Mouse (Mus musculus): ENCODE results near the gene Man1a2. TPM values are rescaled to one million over a fixed set of nuclear protein-coding genes. Genes with fewer than 3 reads are reported as not detected.

Man1a2 gene
- polyA plus RNA-seq, 1 experiment from 2014 or later, result 30.7 TPM

DNA sequence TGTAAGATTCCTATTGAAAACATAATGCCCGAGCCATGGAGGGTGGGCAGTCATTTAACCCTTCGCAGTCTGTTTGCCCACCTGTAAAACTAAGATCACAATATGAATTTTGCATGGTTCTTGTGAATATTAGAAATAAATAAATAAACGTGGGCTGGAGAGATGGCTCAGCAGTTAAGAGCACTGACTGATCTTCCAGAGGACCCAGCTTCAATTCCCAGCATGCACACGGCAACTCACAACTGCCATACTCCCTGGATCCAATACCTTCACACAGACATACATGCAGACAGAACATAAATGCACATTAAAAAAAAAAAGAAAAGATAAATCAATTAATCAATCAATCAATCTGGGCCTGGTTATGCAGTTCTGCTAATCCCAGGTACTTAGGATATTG lies 30.1 kb upstream of the Man1a2 start:
- no peak overlapping the region for H3K4me3 ChIP-seq (ENCODE audit: low read depth, low read length)
- no peak overlapping the region for H3K27ac ChIP-seq (ENCODE audit: low read length)
- H3K9me3 ChIP-seq (replicated peaks; ENCODE audit: control insufficient read depth, low read length, poor library complexity, severe bottlenecking), result no peaks in the 10 kb centered on the region
- 82% methylated on average over 4 of the region's 4 CpGs for WGBS
- no peak for ATAC-seq
- no peak overlapping the region for H3K9ac ChIP-seq (ENCODE audit: low read depth, low read length)
- no peaks in the 10 kb centered on the region for H3K27me3 ChIP-seq (ENCODE audit: control insufficient read depth, insufficient read depth, low read depth, low read length)
- H3K36me3 ChIP-seq (ENCODE audit: control insufficient read depth, insufficient read depth, low read length), result no peaks in the 10 kb centered on the region
- no peaks in the 10 kb centered on the region for H3K4me1 ChIP-seq (ENCODE audit: control insufficient read depth, insufficient read depth, low read length)
- H3K4me2 ChIP-seq (ENCODE audit: low read length), result no peak overlapping the region

DNA sequence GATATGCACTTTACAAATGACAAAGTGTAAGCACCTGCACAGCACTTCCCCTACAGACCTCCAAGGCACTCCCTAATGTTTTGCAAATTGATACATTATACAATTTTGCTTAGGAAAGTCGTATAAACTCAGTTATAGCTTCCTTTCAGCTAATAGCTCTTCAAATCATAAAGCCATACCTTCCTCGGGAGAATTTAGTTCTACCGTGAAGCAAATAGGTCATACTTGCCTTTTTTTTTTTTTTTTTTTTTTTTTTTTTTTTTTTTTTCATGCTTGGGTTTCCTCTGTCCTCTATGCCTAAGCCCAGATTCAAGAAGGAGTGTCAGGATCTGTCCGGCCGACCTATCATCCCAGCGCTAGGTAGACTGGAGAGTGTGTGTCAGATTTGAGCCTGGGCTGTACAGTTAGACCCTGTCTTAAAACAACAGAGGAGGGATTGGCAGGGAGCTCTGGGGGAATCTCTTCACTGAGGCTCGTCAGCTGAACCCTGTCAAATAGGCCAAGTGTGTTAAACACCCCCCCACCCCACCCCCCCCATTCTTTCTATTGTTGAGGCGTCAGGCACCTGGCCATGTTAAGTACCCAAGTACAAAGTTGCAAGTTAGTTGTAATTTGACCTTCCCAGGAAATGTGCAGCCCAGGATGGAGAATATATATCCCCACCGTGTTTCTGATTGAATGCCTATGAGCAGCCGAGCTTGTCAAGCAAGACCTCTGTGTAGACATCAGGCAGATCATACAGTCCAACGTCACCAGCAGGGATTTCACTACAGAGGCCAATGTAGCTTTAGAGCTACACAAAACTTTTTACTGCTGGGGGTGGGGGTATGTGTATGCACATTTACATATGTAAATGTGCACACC lies 28.1 kb upstream of the Man1a2 start:
- H3K4me2 ChIP-seq (ENCODE audit: low read length), result no peak overlapping the region
- H3K9me3 ChIP-seq (replicated peaks; ENCODE audit: control insufficient read depth, low read length, poor library complexity, severe bottlenecking), result no peaks in the 10 kb centered on the region
- H3K4me3 ChIP-seq (ENCODE audit: low read depth, low read length), result no peak overlapping the region
- H3K4me1 ChIP-seq (ENCODE audit: control insufficient read depth, insufficient read depth, low read length), result no peaks in the 10 kb centered on the region
- H3K36me3 ChIP-seq (ENCODE audit: control insufficient read depth, insufficient read depth, low read length), result no peaks in the 10 kb centered on the region
- H3K9ac ChIP-seq (ENCODE audit: low read depth, low read length), result no peak overlapping the region
- WGBS, result 78% methylated on average over 11 of the region's 11 CpGs
- no peak for ATAC-seq
- H3K27ac ChIP-seq (ENCODE audit: low read length), result no peak overlapping the region
- no peaks in the 10 kb centered on the region for H3K27me3 ChIP-seq (ENCODE audit: control insufficient read depth, insufficient read depth, low read depth, low read length)

DNA sequence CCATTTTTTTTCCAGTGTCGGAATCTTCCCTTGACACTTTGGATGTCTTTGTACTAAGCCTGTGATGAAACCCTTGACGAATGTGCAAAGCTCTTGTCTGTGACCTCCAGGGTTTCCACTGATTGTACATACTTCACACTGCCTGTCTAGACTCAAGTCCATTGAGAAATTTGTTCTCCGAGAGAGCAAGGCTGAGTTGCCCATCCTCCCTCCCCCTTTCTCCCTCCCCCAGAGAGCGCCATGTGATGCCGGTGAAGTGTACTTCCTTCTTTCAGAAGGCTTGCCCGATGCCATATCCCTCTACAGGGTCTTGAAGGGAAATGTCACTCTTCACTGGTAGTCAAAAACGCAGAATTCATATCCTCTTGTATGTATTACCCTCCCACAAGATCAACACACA lies 26.8 kb upstream of the Man1a2 start:
- no peaks in the 10 kb centered on the region for H3K9me3 ChIP-seq (replicated peaks; ENCODE audit: control insufficient read depth, low read length, poor library complexity, severe bottlenecking)
- H3K4me3 ChIP-seq (ENCODE audit: low read depth, low read length), result no peak overlapping the region
- WGBS, result 87% methylated on average over 7 of the region's 7 CpGs
- H3K4me2 ChIP-seq (ENCODE audit: low read length), result no peak overlapping the region
- H3K9ac ChIP-seq (ENCODE audit: low read depth, low read length), result no peak overlapping the region
- ATAC-seq, result no peak
- no peaks in the 10 kb centered on the region for H3K4me1 ChIP-seq (ENCODE audit: control insufficient read depth, insufficient read depth, low read length)
- H3K36me3 ChIP-seq (ENCODE audit: control insufficient read depth, insufficient read depth, low read length), result no peaks in the 10 kb centered on the region
- no peak overlapping the region for H3K27ac ChIP-seq (ENCODE audit: low read length)
- no peaks in the 10 kb centered on the region for H3K27me3 ChIP-seq (ENCODE audit: control insufficient read depth, insufficient read depth, low read depth, low read length)

DNA sequence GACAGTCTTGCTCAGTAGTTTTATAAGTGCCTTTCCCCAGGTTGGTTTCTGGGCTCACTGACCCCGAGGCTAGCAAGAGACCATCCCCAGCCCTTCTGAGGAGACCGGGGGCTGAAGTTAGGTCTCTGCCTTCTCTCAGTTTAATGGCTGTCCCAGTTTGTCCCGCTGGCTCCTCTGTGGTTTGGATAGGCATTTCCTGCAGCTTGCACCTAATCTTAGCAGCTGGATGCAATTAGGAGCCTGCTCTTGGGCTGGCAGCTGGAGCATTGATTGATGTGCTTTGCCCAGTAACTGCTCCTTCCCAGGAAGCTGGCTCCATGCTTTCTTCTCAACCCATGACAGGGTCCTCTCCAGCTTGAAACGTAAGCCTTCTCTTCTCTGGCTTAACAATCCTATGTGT lies 26.2 kb upstream of the Man1a2 start:
- no peak for ATAC-seq
- Histone ChIP-seq H3K9ac (ENCODE audit: low read depth, low read length) (no peak overlapping the region), H3K4me2 (ENCODE audit: low read length) (no peak overlapping the region), H3K4me1 (ENCODE audit: control insufficient read depth, insufficient read depth, low read length) (no peaks in the 10 kb centered on the region), H3K36me3 (ENCODE audit: control insufficient read depth, insufficient read depth, low read length) (no peaks in the 10 kb centered on the region), H3K4me3 (ENCODE audit: low read depth, low read length) (no peak overlapping the region), H3K9me3 (replicated peaks; ENCODE audit: control insufficient read depth, low read length, poor library complexity, severe bottlenecking) (no peaks in the 10 kb centered on the region), H3K27ac (ENCODE audit: low read length) (no peak overlapping the region), H3K27me3 (ENCODE audit: control insufficient read depth, insufficient read depth, low read depth, low read length) (no peaks in the 10 kb centered on the region)
- WGBS, result 73% methylated on average over 4 of the region's 4 CpGs

DNA sequence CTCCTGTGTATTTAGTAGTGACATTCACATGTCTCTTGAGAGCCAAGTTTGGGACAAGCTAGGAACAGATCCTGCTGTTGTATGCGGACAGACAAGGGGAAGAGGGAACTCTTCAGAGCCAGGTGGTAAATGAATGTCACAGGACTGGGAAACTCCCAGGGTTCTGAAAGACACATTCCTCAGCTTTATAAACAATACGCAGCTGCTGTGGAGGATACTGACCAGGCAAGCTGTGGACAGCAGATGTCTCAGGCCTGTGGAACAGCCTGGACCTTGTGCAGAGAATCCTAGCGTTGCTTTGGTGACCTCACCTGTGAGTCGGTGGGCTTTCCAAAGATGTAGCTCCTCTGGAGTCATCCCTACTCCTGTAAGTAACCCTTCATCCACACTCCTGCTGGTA lies 21.8 kb upstream of the Man1a2 start:
- 89% methylated on average over 4 of the region's 4 CpGs for WGBS
- Histone ChIP-seq H3K36me3 (ENCODE audit: control insufficient read depth, insufficient read depth, low read length) (no peaks in the 10 kb centered on the region), H3K4me3 (ENCODE audit: low read depth, low read length) (no peak overlapping the region), H3K9me3 (replicated peaks; ENCODE audit: control insufficient read depth, low read length, poor library complexity, severe bottlenecking) (no peaks in the 10 kb centered on the region), H3K9ac (ENCODE audit: low read depth, low read length) (no peak overlapping the region), H3K4me1 (ENCODE audit: control insufficient read depth, insufficient read depth, low read length) (peaks cover 12% of the 10 kb centered on the region), H3K27me3 (ENCODE audit: control insufficient read depth, insufficient read depth, low read depth, low read length) (no peaks in the 10 kb centered on the region), H3K27ac (ENCODE audit: low read length) (no peak overlapping the region), H3K4me2 (ENCODE audit: low read length) (no peak overlapping the region)
- no peak for ATAC-seq

DNA sequence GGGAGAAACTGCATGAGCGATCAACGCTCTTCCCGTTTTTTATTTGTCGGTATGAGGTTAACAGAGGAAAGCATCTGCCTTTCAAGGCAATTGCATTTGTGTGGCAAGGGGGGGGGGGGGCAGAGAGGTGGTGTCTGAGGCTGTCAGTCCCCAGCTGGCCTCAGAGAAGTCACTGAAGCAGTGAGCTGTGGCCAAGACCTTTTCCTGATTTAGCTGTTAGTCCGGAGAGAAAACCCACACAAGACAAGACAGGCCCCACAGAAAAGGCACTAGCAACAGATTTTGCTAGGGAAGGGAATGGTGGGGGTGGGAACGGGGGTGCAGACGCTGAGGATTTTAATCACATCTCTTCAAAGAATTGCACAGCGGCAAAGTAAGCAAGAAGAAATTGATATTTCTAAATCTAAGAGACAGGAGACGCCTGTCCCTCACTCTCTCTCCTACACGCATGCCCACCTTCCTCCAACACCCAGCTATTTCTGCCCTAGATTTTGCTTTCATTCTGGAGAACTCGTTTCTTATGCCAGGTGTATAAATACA lies 19.9 kb upstream of the Man1a2 start:
- Histone ChIP-seq H3K4me2 (ENCODE audit: low read length) (peak overlapping the region; percentile 17; the same call in 1 of the 2 replicates), H3K9me3 (replicated peaks; ENCODE audit: control insufficient read depth, low read length, poor library complexity, severe bottlenecking) (no peaks in the 10 kb centered on the region), H3K9ac (ENCODE audit: low read depth, low read length) (no peak overlapping the region), H3K36me3 (ENCODE audit: control insufficient read depth, insufficient read depth, low read length) (no peaks in the 10 kb centered on the region), H3K27ac (ENCODE audit: low read length) (no peak overlapping the region), H3K4me3 (ENCODE audit: low read depth, low read length) (no peak overlapping the region), H3K4me1 (ENCODE audit: control insufficient read depth, insufficient read depth, low read length) (peaks cover 12% of the 10 kb centered on the region), H3K27me3 (ENCODE audit: control insufficient read depth, insufficient read depth, low read depth, low read length) (no peaks in the 10 kb centered on the region)
- 41% methylated on average over 11 of the region's 11 CpGs for WGBS
- ATAC-seq, result no peak

DNA sequence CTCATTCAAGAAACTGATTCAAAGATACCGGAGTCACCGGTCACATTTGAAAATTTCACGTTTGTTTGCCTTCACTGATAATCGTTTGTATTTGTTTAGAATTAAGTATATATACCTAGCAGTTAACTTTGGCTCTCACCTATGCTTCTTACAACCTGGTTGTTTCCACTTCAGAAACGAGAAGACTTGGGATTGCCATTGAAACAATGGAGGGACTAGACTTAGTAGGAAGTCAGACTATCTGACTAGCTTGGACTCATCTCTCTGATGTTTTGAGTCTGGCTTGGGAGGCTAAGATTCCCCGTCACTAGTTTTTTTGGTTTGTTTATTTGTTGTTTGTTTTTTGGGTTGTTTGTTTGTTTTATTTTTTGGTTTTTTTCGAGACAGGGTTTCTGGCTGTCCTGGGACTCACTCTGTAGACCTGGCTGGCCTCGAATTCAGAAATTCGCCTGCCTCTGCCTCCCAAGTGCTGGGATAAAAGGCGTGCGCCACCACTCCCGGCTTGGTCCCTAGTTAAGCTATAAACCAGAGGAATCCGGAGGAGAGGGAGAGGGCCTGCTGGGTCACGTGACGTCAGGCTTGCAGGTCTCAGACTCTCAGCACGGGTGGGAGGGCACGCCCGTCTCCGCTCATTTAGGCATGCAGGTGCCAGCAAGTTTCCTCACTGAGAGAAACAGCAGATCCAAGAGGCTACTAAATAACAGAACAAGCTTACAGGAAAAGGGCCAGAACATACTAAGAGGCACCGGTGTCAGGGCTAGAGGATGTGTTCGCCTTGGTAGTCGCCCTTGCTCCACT lies 18.7 kb upstream of the Man1a2 start:
- H3K9me3 ChIP-seq (replicated peaks; ENCODE audit: control insufficient read depth, low read length, poor library complexity, severe bottlenecking), result no peaks in the 10 kb centered on the region
- H3K27me3 ChIP-seq (ENCODE audit: control insufficient read depth, insufficient read depth, low read depth, low read length), result no peaks in the 10 kb centered on the region
- no peak overlapping the region for H3K27ac ChIP-seq (ENCODE audit: low read length)
- H3K4me1 ChIP-seq (ENCODE audit: control insufficient read depth, insufficient read depth, low read length), result peaks cover 12% of the 10 kb centered on the region
- WGBS, result 72% methylated on average over 22 of the region's 22 CpGs
- no peak overlapping the region for H3K4me3 ChIP-seq (ENCODE audit: low read depth, low read length)
- H3K4me2 ChIP-seq (ENCODE audit: low read length), result no peak overlapping the region
- no peaks in the 10 kb centered on the region for H3K36me3 ChIP-seq (ENCODE audit: control insufficient read depth, insufficient read depth, low read length)
- no peak overlapping the region for H3K9ac ChIP-seq (ENCODE audit: low read depth, low read length)
- ATAC-seq, result 0 out of 2 replicates have a peak, but pooled peaks have one; percentile 16

DNA sequence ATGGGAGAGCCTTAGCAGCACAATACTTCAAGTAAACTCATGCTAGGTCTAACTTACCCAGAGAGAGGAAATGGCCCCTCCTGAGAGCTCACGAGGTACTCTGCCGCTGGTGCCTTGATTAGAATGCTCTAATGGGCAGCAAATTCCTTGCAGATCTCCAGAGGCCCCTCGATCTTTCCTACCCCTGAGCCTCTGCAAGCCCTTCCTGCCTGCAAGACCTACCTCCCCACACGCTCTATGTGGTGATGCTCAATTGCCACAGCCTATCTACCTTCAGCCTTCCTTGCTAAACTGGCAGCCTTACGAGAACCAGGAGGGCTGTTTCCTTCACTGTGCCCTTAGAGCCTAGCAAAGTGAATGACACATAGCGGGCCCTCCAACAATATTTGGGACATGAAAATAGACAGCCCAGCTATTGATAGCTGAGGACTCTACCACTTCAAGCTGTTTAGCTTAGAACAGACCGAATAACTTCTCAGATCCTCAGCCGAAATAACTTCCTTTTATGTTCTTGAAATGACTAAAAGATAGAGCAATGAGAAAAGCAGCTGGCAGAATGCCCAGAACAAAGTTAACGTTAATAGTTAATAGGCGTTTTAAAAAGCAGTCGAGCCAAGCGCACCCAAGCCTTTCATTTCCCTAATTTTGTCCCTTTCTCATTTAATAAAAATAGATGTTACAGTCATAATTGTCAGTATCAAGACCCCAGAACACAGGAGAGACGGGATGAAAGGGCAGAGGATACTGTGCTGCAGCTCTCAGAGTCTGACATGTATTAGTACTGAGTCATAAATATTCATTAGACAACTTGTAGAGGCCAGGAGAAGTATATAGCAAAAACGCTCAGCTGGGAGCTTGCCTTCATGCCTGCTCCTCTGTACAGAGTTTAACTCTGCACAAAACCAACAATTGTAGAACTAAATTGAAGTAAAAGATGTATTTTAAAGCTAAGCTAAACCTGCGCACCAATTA lies 17.9 kb upstream of the Man1a2 start:
- Histone ChIP-seq H3K27me3 (ENCODE audit: control insufficient read depth, insufficient read depth, low read depth, low read length) (no peaks in the 10 kb centered on the region), H3K4me2 (ENCODE audit: low read length) (no peak overlapping the region), H3K4me1 (ENCODE audit: control insufficient read depth, insufficient read depth, low read length) (peaks cover 12% of the 10 kb centered on the region), H3K4me3 (ENCODE audit: low read depth, low read length) (no peak overlapping the region), H3K9ac (ENCODE audit: low read depth, low read length) (no peak overlapping the region), H3K36me3 (ENCODE audit: control insufficient read depth, insufficient read depth, low read length) (no peaks in the 10 kb centered on the region), H3K27ac (ENCODE audit: low read length) (no peak overlapping the region), H3K9me3 (replicated peaks; ENCODE audit: control insufficient read depth, low read length, poor library complexity, severe bottlenecking) (no peaks in the 10 kb centered on the region)
- 36% methylated on average over 15 of the region's 15 CpGs for WGBS
- ATAC-seq, result peak; percentile 84
